Comparison of ENCODE assay signal across 8 mouse cellular contexts in genomic region chr4:130960118-130960734, GRCm38 (mm10). TPM values are rescaled to one million over a fixed set of nuclear protein-coding genes. Genes with fewer than 3 reads are reported as not detected.
DNase-seq lines count a peak whose midpoint lies in the region.
"Had no signal": no experiment of that assay in that cellular context is flagged by ENCODE, and none has a peak within 500 bp of the region (broad histone marks: within the 10 kb centered on the region; RNA-seq: fewer than 3 reads in every experiment).

No protein-coding gene starts in this region.

- 35% methylated on average over 9 of the region's 9 CpGs for WGBS in midbrain, embryonic 10.5 days

- no peaks in the 10 kb centered on the region for H3K36me3 ChIP-seq in midbrain, embryonic 10.5 days
- H3K36me3 ChIP-seq: neural tube, embryonic 12.5 days had no signal

- peaks cover 13% of the 10 kb centered on the region; the same call in 1 of the 2 replicates for H3K4me1 ChIP-seq in midbrain, embryonic 10.5 days
- H3K4me1 ChIP-seq: neural tube, embryonic 12.5 days had no signal

- no peak overlapping the region for H3K27ac ChIP-seq in midbrain, embryonic 10.5 days (replicated peaks)
- H3K27ac ChIP-seq: neural tube, embryonic 12.5 days had no signal

- H3K27me3 ChIP-seq in midbrain, embryonic 10.5 days (ENCODE audit: low read depth, poor library complexity, severe bottlenecking), result peaks cover 4% of the 10 kb centered on the region; the same call in 1 of the 2 replicates

- no peak overlapping the region for H3K4me3 ChIP-seq in midbrain, embryonic 10.5 days
- H3K4me3 ChIP-seq: neural tube, embryonic 12.5 days had no signal

- H3K9me3 ChIP-seq in midbrain, embryonic 10.5 days (replicated peaks), result no peaks in the 10 kb centered on the region
- H3K9me3 ChIP-seq: neural tube, embryonic 12.5 days had no signal

- peak; percentile 47 for DNase-seq in adipocyte (ENCODE audit: low spot score)
- peak; percentile 93 to 95 for DNase-seq in cerebellum, postnatal 4 days (ENCODE audit: low spot score in 2 of 2)
- peak; percentile 77 for DNase-seq in gastrocnemius, adult 18-20 months (ENCODE audit: low spot score)
- peak; percentile 81 for DNase-seq in induced T-regulatory cell, adult 2 months (ENCODE audit: low read depth)
- peak; percentile 28 to 95 for DNase-seq in left cerebral cortex, adult 8-10 months (ENCODE audit: low spot score in 2 of 2)
- DNase-seq in midbrain, embryonic 10.5 days (ENCODE audit: low spot score), result peak; percentile 87
- DNase-seq in skeletal muscle tissue, adult 2 months (ENCODE audit: low read depth, low spot score), result peak; percentile 36

RNA-seq across cellular contexts. Expression of gene Matn1, which starts 16.0 kb away (rescaled TPM):
- not detected for total RNA-seq in gastrocnemius, adult 18-20 months (2021)
- under 1 TPM; 0.48 to 0.86 (median 0.70) TPM for total RNA-seq in left cerebral cortex, adult 8-10 months (2022)
- not detected in 2 replicates for polyA plus RNA-seq in midbrain, embryonic 10.5 days (2016; fragmentation: Nextera tagmentation; extraction: Ambion mirVana)

RNA-seq across cellular contexts. Expression of gene Laptm5, which starts 47.3 kb away (rescaled TPM):
- 1 to 10 TPM; 2.7 to 6.0 TPM for total RNA-seq in gastrocnemius, adult 18-20 months (2021)
- 100 to 1,000 TPM in 2 of 4 experiments, 10 to 100 TPM in 2; 37.3 to 127 (median 71.2) TPM for total RNA-seq in left cerebral cortex, adult 8-10 months (2022)
- 16.7 and 22.9 TPM in 2 replicates for polyA plus RNA-seq in midbrain, embryonic 10.5 days (2016; fragmentation: Nextera tagmentation; extraction: Ambion mirVana)

Comparison
In these comparisons a context has a peak if more than half of its experiments do, and no peak if none do; other contexts are left out.
1. DNase-seq: peak in every context shown above with its lines; median percentile 94 in cerebellum, postnatal 4 days; 87 in midbrain, embryonic 10.5 days; 81 in induced T-regulatory cell, adult 2 months; 77 in gastrocnemius, adult 18-20 months; 62 in left cerebral cortex, adult 8-10 months; 47 in adipocyte; 36 in skeletal muscle tissue, adult 2 months.
2. RNA of gene Laptm5, which starts 47.3 kb away (total RNA-seq): 37.3 to 127 TPM in left cerebral cortex, adult 8-10 months; 2.7 to 6.0 TPM in gastrocnemius, adult 18-20 months; every median in the first group is over 4 times any median in the second.